Mouse (Mus musculus) embryonic fibroblast, embryonic 13.5 days (primary cell): Measurements from ENCODE around the gene Tm2d3.

Experiments used
- CTCF ChIP-seq: IDR thresholded peaks from 2 replicates; pipeline ENCODE4 v1.5.1; 2011; ENCODE audit warnings: mild to moderate bottlenecking, control low read depth, low read length, moderate library complexity, borderline replicate concordance; ENCODE audit not compliant: insufficient read depth
- POLR2A ChIP-seq: IDR thresholded peaks from 2 replicates; pipeline ENCODE4 v1.6.1; 2011; ENCODE audit warnings: low read depth, mild to moderate bottlenecking, control low read depth, low read length, moderate library complexity

DNA sequence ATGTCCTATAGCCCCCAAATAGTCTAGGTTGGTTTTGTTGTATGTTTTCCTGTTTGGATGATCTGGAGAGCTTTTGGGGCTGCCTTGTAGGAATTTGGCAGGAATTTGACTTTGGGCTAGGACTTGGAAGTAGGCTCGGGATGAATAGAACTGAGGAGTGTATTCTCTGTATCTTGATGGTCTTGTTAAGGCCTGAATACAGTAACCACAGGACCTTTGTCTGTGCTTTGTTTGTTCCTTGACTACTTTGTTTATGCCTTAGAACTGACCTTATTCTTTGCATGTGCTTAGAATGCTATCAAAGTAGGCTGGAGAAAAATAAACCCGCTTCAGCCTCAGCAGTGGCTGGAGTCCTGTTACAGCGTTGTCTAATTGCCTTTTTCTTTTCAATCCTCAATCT, 19.3 kb downstream of the Tm2d3 start:
- no peak for TF ChIP-seq CTCF
- no peak for TF ChIP-seq POLR2A
